ENCODE assay signal across 28 mouse cellular contexts in genomic region chr1:155149403-155149802, GRCm38 (mm10). TPM values are rescaled to one million over a fixed set of nuclear protein-coding genes. Genes with fewer than 3 reads are reported as not detected.
"Had no signal": no experiment of that assay in that cellular context is flagged by ENCODE, and none has a peak within 500 bp of the region (broad histone marks: within the 10 kb centered on the region; RNA-seq: fewer than 3 reads in every experiment).

No protein-coding gene starts in this region.

- H3K27ac ChIP-seq: embryonic facial prominence, embryonic 10.5 days; embryonic facial prominence, embryonic 12.5 days; embryonic facial prominence, embryonic 13.5 days; embryonic facial prominence, embryonic 15.5 days; forebrain, embryonic 10.5 days; forebrain, embryonic 12.5 days; forebrain, embryonic 13.5 days; forebrain, embryonic 15.5 days; gastrocnemius, adult 2 months; heart, adult 2 months had no signal

- H3K4me2 ChIP-seq: embryonic facial prominence, embryonic 12.5 days; embryonic facial prominence, embryonic 13.5 days; embryonic facial prominence, embryonic 15.5 days; forebrain, embryonic 12.5 days; forebrain, embryonic 13.5 days; forebrain, embryonic 15.5 days had no signal

- H3K4me1 ChIP-seq: forebrain, embryonic 12.5 days; forebrain, embryonic 13.5 days; forebrain, embryonic 15.5 days had no signal

- ATAC-seq: forebrain, embryonic 13.5 days; forebrain, embryonic 14.5 days; forebrain, embryonic 15.5 days; forebrain, embryonic 16.5 days; forebrain, postnatal 0 days had no signal

- H3K9me3 ChIP-seq: embryonic facial prominence, embryonic 10.5 days; embryonic facial prominence, embryonic 12.5 days; embryonic facial prominence, embryonic 13.5 days; embryonic facial prominence, embryonic 15.5 days; forebrain, embryonic 12.5 days; forebrain, embryonic 13.5 days; forebrain, embryonic 15.5 days had no signal

- H3K4me3 ChIP-seq: embryonic facial prominence, embryonic 10.5 days; embryonic facial prominence, embryonic 12.5 days; embryonic facial prominence, embryonic 13.5 days; embryonic facial prominence, embryonic 15.5 days; erythroblast, embryonic 14.5 days; forebrain, embryonic 10.5 days; forebrain, embryonic 12.5 days; forebrain, embryonic 13.5 days; forebrain, embryonic 15.5 days; gastrocnemius, adult 2 months; heart, adult 2 months had no signal

- H3K36me3 ChIP-seq: embryonic facial prominence, embryonic 10.5 days; embryonic facial prominence, embryonic 12.5 days; embryonic facial prominence, embryonic 13.5 days; embryonic facial prominence, embryonic 15.5 days; forebrain, embryonic 10.5 days; forebrain, embryonic 12.5 days; forebrain, embryonic 15.5 days had no signal

- H3K9ac ChIP-seq: embryonic facial prominence, embryonic 12.5 days; embryonic facial prominence, embryonic 13.5 days; embryonic facial prominence, embryonic 15.5 days; forebrain, embryonic 12.5 days; forebrain, embryonic 13.5 days; forebrain, embryonic 15.5 days; forebrain, postnatal 0 days had no signal

- DNase-seq: cerebellum, adult 8-10 months; cerebellum, adult 9-10 months; cerebellum, adult 9-11 months; cerebellum, postnatal 10 days; cerebellum, postnatal 14 days; cerebellum, postnatal 25 days; cerebellum, postnatal 36 days; embryo, embryonic 11 days; forebrain, postnatal 0 days; gastrocnemius, adult 2 months; gastrocnemius, postnatal 10 days; gastrocnemius, postnatal 14 days; gastrocnemius, postnatal 25 days; gastrocnemius, postnatal 36 days; heart, adult 11 months; heart, adult 18-20 months; heart, adult 2 months had no signal

- H3K27me3 ChIP-seq: embryonic facial prominence, embryonic 12.5 days; embryonic facial prominence, embryonic 13.5 days; embryonic facial prominence, embryonic 15.5 days; forebrain, embryonic 12.5 days; forebrain, embryonic 13.5 days; forebrain, embryonic 15.5 days had no signal

RNA-seq across cellular contexts. Expression of gene Mr1, which starts 2.8 kb away (rescaled TPM):
- polyA plus RNA-seq: erythroblast, embryonic 14.5 days had no signal
